Mouse (Mus musculus): ENCODE measurements around the gene Mfap5. TPM values are rescaled to one million over a fixed set of nuclear protein-coding genes. Genes with fewer than 3 reads are reported as not detected.
"Not testable (repeated sequence)": the region's sequence is repeated elsewhere in the genome, so short reads cannot be mapped to it uniquely, and the experiment has no call there.

The Mfap5 gene
- polyA plus RNA-seq, 1 experiment from 2014 or later: 2.0 TPM

GRCm38 (mm10) chr6:122505041-122505440, 604 bp upstream of the Mfap5 start:
- WGBS: 82% methylated on average over 4 of the region's 4 CpGs
- Histone ChIP-seq H3K36me3 (replicated peaks; ENCODE audit: control insufficient read depth, insufficient read depth) (no peaks in the 10 kb centered on the region), H3K9ac (no peak overlapping the region), H3K27ac (no peak overlapping the region), H3K4me2 (replicated peaks) (no peak overlapping the region), H3K4me3 (replicated peaks; ENCODE audit: low read length) (no peak overlapping the region), H3K4me1 (replicated peaks; ENCODE audit: control insufficient read depth, insufficient read depth, low read length) (no peaks in the 10 kb centered on the region), H3K27me3 (ENCODE audit: control insufficient read depth, insufficient read depth, low read length) (no peaks in the 10 kb centered on the region), H3K9me3 (ENCODE audit: control insufficient read depth, low read length) (no peaks in the 10 kb centered on the region)
- ATAC-seq (ENCODE audit: low FRiP score): no peak
- no peak for DNase-seq (ENCODE audit: low spot score)

GRCm38 (mm10) chr6:122508494-122508893, 2.8 kb downstream of the Mfap5 start:
- Histone ChIP-seq H3K36me3 (replicated peaks; ENCODE audit: control insufficient read depth, insufficient read depth) (no peaks in the 10 kb centered on the region), H3K4me3 (replicated peaks; ENCODE audit: low read length) (no peak overlapping the region), H3K27ac (no peak overlapping the region), H3K9ac (no peak overlapping the region), H3K4me2 (replicated peaks) (no peak overlapping the region), H3K9me3 (ENCODE audit: control insufficient read depth, low read length) (no peaks in the 10 kb centered on the region), H3K4me1 (replicated peaks; ENCODE audit: control insufficient read depth, insufficient read depth, low read length) (no peaks in the 10 kb centered on the region), H3K27me3 (ENCODE audit: control insufficient read depth, insufficient read depth, low read length) (no peaks in the 10 kb centered on the region)
- WGBS: 85% methylated on average over 8 of the region's 8 CpGs
- DNase-seq (ENCODE audit: low spot score): no peak
- no peak for ATAC-seq (ENCODE audit: low FRiP score)

GRCm38 (mm10) chr6:122512914-122513878, 7.6 kb downstream of the Mfap5 start:
- no peak overlapping the region for H3K27ac ChIP-seq
- no peak overlapping the region for H3K4me3 ChIP-seq (replicated peaks; ENCODE audit: low read length)
- H3K36me3 ChIP-seq (replicated peaks; ENCODE audit: control insufficient read depth, insufficient read depth): no peaks in the 10 kb centered on the region
- no peak for DNase-seq (ENCODE audit: low spot score)
- H3K27me3 ChIP-seq (ENCODE audit: control insufficient read depth, insufficient read depth, low read length): no peaks in the 10 kb centered on the region
- WGBS: 72% methylated on average over 12 of the region's 12 CpGs
- no peaks in the 10 kb centered on the region for H3K4me1 ChIP-seq (replicated peaks; ENCODE audit: control insufficient read depth, insufficient read depth, low read length)
- H3K4me2 ChIP-seq (replicated peaks): no peak overlapping the region
- no peaks in the 10 kb centered on the region for H3K9me3 ChIP-seq (ENCODE audit: control insufficient read depth, low read length)
- no peak for ATAC-seq (ENCODE audit: low FRiP score)
- H3K9ac ChIP-seq: no peak overlapping the region

- WGBS: 87% methylated on average over 3 of the region's 3 CpGs
- Histone ChIP-seq H3K4me1 (replicated peaks; ENCODE audit: control insufficient read depth, insufficient read depth, low read length) (no peaks in the 10 kb centered on the region), H3K9ac (no peak overlapping the region), H3K9me3 (ENCODE audit: control insufficient read depth, low read length) (no peaks in the 10 kb centered on the region), H3K4me3 (replicated peaks; ENCODE audit: low read length) (no peak overlapping the region), H3K4me2 (replicated peaks) (no peak overlapping the region), H3K27ac (no peak overlapping the region), H3K36me3 (replicated peaks; ENCODE audit: control insufficient read depth, insufficient read depth) (no peaks in the 10 kb centered on the region), H3K27me3 (ENCODE audit: control insufficient read depth, insufficient read depth, low read length) (no peaks in the 10 kb centered on the region)
- no peak for ATAC-seq (ENCODE audit: low FRiP score)
- no peak for DNase-seq (ENCODE audit: low spot score)
Measured at GRCm38 (mm10) chr6:122514312-122514711, 8.7 kb downstream of the Mfap5 start.

GRCm38 (mm10) chr6:122515762-122516161, 10.1 kb downstream of the Mfap5 start:
- H3K36me3 ChIP-seq (replicated peaks; ENCODE audit: control insufficient read depth, insufficient read depth): not testable (repeated sequence)

GRCm38 (mm10) chr6:122517668-122518067, 12.0 kb downstream of the Mfap5 start:
- Histone ChIP-seq H3K4me3 (replicated peaks; ENCODE audit: low read length) (no peak overlapping the region), H3K4me2 (replicated peaks) (no peak overlapping the region), H3K27ac (no peak overlapping the region), H3K4me1 (replicated peaks; ENCODE audit: control insufficient read depth, insufficient read depth, low read length) (no peaks in the 10 kb centered on the region), H3K9ac (no peak overlapping the region), H3K9me3 (ENCODE audit: control insufficient read depth, low read length) (no peaks in the 10 kb centered on the region), H3K36me3 (replicated peaks; ENCODE audit: control insufficient read depth, insufficient read depth) (no peaks in the 10 kb centered on the region), H3K27me3 (ENCODE audit: control insufficient read depth, insufficient read depth, low read length) (no peaks in the 10 kb centered on the region)
- ATAC-seq (ENCODE audit: low FRiP score): no peak
- no peak for DNase-seq (ENCODE audit: low spot score)
- 73% methylated on average over 1 of the region's 1 CpGs for WGBS

More at GRCm38 (mm10) chr6:122515762-122516161, 10.1 kb downstream of the Mfap5 start:
- not testable (repeated sequence) for ATAC-seq (ENCODE audit: low FRiP score); H3K4me1 ChIP-seq (replicated peaks; ENCODE audit: control insufficient read depth, insufficient read depth, low read length); H3K9ac ChIP-seq; DNase-seq (ENCODE audit: low spot score); H3K4me2 ChIP-seq (replicated peaks); H3K9me3 ChIP-seq (ENCODE audit: control insufficient read depth, low read length); H3K27ac ChIP-seq; H3K4me3 ChIP-seq (replicated peaks; ENCODE audit: low read length); H3K27me3 ChIP-seq (ENCODE audit: control insufficient read depth, insufficient read depth, low read length)
- WGBS: 81% methylated on average over 2 of the region's 2 CpGs

- ATAC-seq (ENCODE audit: low FRiP score) (no peak), DNase-seq (ENCODE audit: low spot score) (peak; percentile 80)
- Histone ChIP-seq H3K27ac (no peak overlapping the region), H3K9ac (no peak overlapping the region), H3K36me3 (replicated peaks; ENCODE audit: control insufficient read depth, insufficient read depth) (no peaks in the 10 kb centered on the region), H3K27me3 (ENCODE audit: control insufficient read depth, insufficient read depth, low read length) (no peaks in the 10 kb centered on the region), H3K4me3 (replicated peaks; ENCODE audit: low read length) (no peak overlapping the region), H3K9me3 (ENCODE audit: control insufficient read depth, low read length) (no peaks in the 10 kb centered on the region), H3K4me1 (replicated peaks; ENCODE audit: control insufficient read depth, insufficient read depth, low read length) (no peaks in the 10 kb centered on the region), H3K4me2 (replicated peaks) (no peak overlapping the region)
- WGBS: 52% methylated on average over 2 of the region's 2 CpGs
Measured at GRCm38 (mm10) chr6:122519384-122519783, 13.7 kb downstream of the Mfap5 start.

GRCm38 (mm10) chr6:122522595-122522994, 16.9 kb downstream of the Mfap5 start:
- Histone ChIP-seq H3K4me2 (replicated peaks) (no peak overlapping the region), H3K4me3 (replicated peaks; ENCODE audit: low read length) (no peak overlapping the region)
- peak; percentile 80; the same call in 1 of the 2 replicates for ATAC-seq (ENCODE audit: low FRiP score)

GRCm38 (mm10) chr6:122523289-122523688, 17.6 kb downstream of the Mfap5 start:
- no peak overlapping the region for H3K4me2 ChIP-seq (replicated peaks)
- no peaks in the 10 kb centered on the region for H3K9me3 ChIP-seq (ENCODE audit: control insufficient read depth, low read length)
- 89% methylated on average over 8 of the region's 8 CpGs for WGBS
- H3K27me3 ChIP-seq (ENCODE audit: control insufficient read depth, insufficient read depth, low read length): no peaks in the 10 kb centered on the region
- no peaks in the 10 kb centered on the region for H3K4me1 ChIP-seq (replicated peaks; ENCODE audit: control insufficient read depth, insufficient read depth, low read length)
- no peak overlapping the region for H3K4me3 ChIP-seq (replicated peaks; ENCODE audit: low read length)
- H3K9ac ChIP-seq: no peak overlapping the region
- no peaks in the 10 kb centered on the region for H3K36me3 ChIP-seq (replicated peaks; ENCODE audit: control insufficient read depth, insufficient read depth)
- DNase-seq (ENCODE audit: low spot score): no peak
- no peak for ATAC-seq (ENCODE audit: low FRiP score)
- no peak overlapping the region for H3K27ac ChIP-seq

More at GRCm38 (mm10) chr6:122522595-122522994, 16.9 kb downstream of the Mfap5 start:
- Histone ChIP-seq H3K27me3 (ENCODE audit: control insufficient read depth, insufficient read depth, low read length) (no peaks in the 10 kb centered on the region), H3K27ac (no peak overlapping the region), H3K9me3 (ENCODE audit: control insufficient read depth, low read length) (no peaks in the 10 kb centered on the region), H3K9ac (no peak overlapping the region), H3K4me1 (replicated peaks; ENCODE audit: control insufficient read depth, insufficient read depth, low read length) (no peaks in the 10 kb centered on the region), H3K36me3 (replicated peaks; ENCODE audit: control insufficient read depth, insufficient read depth) (no peaks in the 10 kb centered on the region)
- 76% methylated on average over 9 of the region's 9 CpGs for WGBS
- DNase-seq (ENCODE audit: low spot score): peak; percentile 60
